Mouse (Mus musculus) right cerebral cortex, postnatal 36 days (tissue): ENCODE results near the gene Apobec2.
A peak's percentile ranks its signal among the peaks of the same experiment; 100 is the strongest.

Experiments used
- DNase-seq, 2 experiments: peaks; one replicate each; pipeline ENCODE4 v3.0.0; 2022; ENCODE audit warnings: low spot score in 2 of 2, mixed read lengths in 1 of 2

Apobec2 gene

DNA sequence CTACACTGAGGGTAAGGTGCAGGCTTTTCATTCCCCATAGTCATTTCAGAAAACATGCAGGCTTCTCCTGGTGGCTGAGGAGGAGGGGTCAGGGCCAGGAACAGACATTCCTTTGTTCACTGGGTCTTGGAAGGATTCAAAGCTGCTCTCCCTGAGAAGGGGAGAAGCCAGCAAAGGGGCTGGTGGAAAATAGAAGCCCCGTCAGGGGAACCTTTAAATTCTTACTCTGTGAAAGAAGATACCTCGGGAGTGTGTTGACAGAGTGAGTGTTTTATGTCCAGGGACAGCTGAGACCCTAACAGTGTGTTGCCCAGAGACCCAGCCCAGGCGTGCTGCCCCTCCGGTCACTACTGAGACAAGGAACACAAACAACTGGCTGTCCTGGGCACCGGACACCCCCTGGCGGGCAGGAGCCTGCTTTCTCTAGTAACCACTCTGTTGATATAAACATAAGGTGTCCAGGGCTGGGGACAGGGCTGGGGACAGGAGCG is 4.7 kb upstream of the Apobec2 start:
- no peak for DNase-seq

DNA sequence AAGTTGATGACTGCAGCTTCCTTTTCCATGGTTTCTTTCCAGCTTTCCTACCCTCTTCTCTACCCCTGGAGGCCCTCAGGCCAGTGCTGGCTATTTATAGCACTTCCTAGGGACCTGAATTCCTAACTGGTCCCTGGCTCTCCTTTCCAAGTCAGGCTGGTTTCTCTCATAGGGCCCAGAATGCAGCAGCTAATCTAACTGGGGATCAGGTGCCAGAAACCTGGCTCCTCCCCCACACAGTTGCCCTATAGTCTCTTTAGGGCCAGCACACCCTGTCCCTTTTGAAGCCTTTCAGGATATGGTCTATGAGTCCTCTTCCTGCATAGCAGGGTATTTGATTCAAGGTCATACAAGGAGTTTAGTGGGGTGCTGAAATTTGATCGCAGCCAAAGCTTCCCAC is 3.8 kb upstream of the Apobec2 start:
- DNase-seq, result no peak

DNA sequence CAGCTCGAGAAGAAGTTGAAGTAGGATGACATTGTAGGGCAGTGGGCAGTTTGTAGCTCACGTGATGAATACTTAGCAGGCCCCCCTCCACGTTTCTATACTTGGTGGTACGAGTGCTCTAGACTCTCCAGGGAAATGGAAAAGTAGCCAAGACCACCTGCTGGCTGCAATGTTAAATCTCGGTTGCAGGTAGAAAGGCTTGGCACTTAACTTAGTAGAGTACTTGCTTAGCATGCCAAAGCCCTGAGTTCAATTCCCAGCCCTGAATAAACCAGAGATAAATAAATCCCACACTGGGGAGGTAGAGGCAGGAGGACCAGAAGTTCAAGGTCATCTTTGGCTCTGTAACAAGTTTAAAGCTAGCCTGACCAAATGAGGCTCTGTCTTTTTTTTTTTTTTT is 1.7 kb upstream of the Apobec2 start:
- DNase-seq, result no peak

DNA sequence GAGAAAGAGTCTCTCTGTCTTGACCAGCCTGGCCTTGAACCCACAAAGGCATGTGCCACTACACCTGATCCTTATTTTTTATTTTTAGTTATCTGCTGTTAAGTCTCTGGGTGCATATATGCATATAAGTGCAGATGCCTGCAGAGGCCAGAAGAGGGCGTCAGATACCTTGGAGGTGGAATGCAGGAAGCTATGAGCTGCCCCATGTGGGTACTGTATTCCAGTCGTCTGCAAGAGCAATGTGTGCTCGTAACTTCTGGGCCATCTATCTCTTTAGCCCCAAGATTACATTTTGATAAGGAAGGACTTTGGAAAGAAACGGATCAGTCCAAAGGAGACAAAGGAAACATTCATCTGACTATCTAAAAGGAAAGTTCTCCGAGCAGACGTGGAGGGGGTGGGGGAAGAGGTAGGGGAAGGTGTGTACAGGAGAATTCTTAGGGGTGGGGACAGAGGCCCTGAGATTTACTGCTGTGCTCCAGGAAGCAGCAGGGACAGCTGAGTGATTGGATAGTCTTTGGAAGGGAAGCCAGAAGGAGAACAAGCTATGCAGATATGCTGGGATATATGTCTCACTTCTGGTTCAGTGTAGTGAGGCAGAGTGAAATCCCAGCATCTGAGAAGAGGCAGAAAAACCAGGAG is 1.1 kb upstream of the Apobec2 start:
- DNase-seq, result no peak

DNA sequence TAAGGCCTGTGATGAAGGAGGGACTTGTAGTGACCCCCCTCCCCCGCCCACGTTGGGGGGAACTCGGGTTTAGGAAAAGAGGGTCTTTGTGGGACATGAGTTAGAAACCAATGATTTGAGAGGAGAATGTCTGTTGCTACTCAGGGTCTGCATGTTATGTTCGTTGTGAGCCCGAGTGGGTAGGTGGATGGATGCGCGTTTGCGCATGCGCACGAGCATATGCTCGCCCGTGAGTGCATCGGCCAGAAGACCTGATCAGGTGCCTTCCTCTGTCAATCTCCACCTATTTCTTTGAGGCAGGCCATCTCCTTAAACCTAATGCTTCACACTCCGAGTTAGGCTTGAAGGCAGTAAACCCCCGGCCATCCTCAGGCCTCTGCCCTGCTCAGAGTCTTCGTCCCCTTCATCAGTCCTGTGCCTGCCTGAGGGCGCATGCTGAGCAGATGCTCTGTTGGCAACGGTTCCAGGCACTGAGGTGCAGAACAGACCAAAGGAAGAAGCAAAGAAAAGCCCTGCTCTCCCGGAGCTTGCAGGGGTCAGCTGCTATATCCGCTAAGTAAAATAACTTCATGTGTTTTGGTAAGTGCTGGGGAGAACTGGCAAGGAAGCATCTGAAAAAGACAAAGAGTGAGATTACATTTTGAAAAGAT is 401 bp upstream of the Apobec2 start:
- no peak for DNase-seq

DNA sequence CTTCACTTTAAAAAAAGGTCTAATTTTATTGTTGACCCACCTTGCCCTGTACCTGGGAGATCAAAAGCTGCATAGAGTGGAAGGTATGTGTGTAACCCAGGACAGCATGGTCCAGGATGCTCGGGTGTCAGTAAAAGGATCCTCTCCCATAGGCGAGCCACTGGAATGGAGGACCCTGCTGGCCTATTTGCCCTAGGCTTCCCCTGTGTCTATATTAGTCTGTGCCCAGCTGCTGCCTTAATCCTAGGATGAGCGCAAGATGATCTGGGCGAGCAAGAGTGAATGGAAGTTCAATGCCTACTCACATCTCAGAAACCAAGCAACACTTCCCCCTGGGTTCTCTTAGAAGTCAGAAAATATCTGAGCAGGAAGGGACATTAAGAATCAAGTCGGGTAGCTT is 1.7 kb downstream of the Apobec2 start:
- DNase-seq, result no peak

DNA sequence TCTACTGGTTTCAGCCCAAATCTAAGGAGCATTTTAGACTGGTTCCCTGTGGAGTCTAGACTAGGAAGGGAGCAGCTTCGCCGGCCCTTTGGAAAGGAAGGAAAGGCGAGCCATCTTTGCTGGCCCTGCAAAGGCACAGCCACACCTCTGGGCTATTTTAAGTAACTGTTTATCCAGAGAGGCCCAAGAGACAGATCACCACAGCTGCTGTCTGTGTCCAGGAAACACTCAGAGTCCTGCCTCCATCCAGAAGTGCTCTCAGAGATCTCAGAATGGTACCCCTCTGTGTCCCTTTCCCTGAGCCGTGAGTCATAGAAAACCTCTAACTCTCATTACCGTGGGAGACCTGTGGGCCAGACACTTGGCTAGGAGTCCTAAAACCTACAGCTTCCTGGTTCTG is 2.3 kb downstream of the Apobec2 start:
- no peak for DNase-seq

DNA sequence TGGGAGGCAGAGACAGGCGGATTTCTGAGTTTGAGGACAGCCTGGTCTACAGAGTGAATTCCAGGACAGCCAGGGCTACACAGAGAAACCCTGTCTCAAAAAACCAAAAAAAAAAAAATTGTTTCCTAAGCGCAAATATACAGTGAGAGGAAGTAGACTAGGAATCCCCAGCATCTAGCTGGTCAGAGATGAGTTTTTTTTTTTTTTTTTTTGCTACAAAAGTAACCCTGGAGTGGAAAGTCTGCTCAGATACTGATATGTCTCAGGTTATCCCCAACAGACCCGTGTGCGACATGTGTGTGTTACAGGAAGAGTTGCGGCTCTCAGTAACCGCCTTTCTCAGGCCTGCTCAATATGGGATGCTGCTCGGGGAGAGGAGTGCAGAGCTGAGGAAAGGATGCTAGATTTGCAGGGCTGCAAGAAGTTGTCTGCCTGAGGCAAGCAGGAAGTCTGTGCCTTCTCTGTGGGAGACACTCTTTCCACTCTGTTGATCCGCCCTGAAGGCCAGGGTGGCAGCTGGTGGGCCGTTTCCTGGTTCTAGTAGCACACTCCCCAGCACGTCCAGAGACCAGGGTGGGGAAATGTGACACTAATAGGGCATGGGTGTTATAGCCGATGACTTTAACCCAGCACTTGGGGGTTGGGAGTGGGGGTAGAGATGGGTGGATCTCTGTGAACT is 4.7 kb downstream of the Apobec2 start:
- DNase-seq, result no peak

DNA sequence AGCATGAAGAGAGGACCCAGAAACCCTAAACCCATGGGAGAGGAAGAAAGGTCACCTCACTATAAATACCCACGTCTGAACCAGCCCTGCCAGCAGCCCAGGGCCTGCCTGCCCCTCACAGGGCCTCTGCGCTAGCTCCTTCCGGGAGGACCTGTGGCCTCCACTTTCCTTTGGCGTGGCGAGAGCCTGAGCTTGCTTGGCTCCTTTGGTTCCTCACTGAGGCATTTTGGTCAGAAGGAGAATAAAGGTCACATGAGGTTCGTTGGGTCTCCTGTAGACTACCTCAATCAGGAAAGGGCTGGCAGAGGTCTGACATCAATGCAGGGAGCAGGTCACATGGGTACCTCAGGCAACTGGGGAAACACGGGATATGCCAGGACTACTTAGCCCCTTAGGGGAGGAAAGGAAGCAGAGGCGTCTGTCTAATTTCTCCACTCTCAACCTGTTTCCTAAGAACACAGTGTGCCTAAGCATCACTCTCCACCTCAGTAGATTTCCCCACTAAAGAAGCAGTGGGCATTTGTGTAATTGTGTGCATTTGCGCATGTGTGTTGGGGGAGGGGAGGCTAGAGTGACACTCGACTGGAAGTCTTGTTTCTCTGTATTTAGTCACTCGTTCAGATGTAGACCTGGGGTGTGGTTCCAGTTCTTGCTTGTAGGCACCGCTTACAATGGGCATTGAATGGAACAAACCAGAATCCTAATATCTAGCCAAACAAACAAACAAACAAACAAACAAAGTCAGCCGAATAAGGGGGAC is 5.6 kb downstream of the Apobec2 start:
- no peak for DNase-seq

DNA sequence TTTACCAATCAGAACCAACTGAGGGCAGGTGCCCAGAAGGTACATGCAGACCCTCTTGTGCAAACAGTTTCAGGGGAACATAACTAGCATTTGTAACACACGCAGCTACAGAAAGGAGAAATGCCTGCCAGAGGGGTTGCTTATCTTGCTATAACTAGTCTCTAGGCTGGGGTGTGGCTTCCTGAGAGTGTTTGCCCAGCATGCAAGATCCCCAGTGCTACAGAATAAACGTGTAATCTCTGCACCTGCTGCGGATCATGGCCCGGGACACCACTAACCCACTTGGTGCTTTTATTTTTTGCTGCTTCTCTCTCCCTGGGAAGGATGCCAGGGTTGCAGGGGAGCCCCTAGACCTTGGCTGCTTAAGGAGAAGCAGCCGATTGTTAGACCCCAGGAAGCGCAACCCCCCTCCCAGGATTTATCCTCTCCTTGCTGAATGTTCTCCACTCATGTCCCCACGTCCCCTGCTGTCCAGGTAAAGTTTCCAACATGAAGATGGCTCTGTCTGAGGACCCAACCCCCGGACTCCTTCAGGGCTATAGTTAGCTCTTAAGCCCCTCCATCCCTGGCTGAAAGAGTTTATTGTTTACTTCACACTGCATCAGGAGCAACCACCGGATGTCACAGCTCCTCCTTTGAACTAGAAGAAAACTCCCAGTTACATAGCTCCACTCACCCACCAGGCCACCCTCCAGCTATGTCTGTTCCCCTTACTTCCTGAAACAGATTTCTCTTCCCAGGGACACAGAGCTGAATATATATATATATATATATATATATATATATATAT is 6.7 kb downstream of the Apobec2 start:
- no peak for DNase-seq

DNA sequence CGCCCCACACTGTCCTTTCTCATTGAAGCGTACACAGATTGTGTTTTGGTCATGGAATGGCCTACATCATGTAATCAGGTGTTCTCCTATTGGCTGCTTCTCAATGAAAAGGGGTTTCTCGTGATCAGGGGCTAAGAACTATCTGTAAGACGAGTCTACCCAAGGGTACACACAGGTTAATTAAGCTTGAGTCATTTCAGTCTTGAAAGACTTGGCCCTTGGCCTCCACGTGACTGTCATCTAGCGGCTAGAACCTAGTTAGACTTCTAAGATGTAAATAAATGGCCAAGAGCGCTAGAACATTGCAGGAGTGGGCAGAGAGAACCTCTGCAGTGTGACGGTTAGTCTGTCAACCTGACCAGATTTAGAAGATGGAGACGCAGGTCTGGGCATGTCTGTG is 8.5 kb downstream of the Apobec2 start:
- no peak for DNase-seq

DNA sequence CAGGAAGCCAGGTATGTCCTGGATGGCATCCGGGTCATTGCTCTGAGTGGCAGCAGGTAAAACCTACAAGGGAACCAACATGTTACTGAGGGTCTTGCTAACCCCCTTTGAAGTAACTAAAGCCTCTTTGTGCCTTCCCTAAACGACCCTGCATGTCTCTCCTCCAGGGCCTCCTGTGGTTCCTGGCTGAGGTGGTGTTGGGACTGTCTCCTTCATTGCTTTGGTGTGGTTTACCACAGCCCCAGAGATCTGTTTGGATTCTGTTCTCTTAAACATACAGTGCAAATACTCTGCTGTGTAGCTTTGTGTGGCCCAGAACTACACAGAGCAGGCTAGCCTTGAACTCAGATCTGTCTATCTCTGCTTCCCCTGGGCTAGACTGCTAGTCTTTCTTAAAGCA is 13.2 kb downstream of the Apobec2 start:
- no peak for DNase-seq

DNA sequence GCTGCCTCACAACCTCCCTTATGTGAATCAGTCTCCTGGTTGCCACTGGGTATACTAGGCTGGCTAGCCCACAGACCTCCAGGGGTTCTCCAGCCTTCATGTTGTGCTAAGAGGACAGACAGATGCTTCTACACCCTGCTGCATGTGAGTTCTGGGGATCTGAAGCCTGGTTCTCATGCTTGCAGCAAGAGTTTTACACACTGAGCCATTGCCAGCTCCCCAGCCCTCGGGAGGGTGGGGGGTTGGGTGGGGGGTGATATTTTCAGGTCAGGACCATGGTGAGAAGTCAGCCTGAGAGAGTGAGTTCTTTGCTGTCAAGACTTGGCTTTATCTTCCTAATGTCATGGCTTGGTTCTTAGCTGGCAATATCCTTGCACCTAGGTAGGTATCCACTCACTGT is 13.9 kb downstream of the Apobec2 start:
- no peak for DNase-seq

DNA sequence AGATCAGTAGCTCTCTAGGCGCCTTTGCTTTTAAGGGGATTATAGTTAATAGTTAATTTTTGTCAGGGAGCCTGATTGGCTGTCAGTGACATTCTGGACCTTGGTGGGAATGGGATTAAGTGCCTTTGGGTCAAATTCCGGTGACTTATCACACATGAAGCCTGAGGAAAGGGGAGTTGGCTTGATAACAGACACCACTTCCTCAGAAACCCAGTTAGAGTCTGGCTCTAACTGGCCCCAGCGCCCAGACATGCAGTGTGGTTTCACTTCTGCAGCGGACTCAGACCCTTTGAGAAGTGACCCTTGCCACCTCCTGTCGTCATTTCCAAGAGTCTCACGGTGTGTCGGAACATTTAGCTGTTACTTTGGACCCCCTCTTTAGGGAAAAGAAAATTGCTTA is 14.6 kb downstream of the Apobec2 start:
- DNase-seq, result no peak

DNA sequence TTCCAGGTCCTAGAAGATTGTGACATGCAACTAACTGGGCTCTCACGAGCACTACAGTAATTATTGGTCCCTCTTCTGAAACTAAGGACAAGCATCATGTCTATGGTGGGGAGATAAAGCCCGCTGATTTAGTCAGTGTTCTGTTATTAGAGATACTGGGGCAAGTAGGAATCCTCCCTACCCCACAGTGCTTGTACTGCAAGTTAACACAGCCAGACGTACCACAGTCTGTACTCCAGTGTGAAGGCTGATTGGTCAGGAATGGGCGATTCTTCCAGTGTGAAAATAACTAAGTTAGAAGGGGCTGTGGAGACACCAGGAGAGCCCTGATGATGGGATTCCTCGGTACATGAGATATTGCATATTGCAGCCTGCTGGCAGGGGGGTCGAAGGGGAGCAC is 15.2 kb downstream of the Apobec2 start:
- DNase-seq, result no peak

DNA sequence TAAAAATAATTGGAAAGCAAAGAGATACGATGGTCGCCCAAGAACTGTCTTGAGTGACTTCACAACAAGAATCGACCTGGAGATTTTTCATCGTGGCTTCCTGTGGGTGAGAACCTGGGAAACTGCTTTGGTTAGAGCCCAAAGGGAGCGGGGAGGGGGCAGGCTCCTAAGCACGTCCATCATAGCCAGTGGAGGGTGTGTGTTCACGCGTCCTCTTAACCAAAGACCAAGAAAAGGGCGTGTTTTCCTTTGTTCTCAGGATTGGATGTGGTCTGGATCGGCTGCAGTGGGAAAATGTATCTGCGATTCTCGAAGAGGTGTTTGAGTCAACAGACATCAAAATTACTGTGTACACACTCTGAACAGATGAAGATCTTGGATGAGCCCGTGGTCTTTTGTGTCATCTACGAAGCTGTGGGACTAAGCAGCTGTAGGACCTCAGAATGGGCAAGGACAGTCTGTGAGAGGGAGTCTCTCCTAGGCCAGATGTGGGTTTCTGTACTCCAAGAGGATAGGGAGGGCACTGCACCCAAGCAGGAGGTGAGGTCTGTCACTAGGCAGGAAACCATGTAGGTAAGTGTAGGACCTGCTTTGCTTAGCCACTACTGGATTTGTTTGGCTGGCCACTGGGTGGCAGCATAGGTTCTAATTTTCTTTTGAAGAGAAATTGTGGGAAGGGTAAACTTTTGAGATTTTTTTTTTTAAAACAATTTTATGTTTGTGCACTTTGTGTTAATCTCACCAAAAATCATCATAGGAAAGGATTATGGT is 16.1 kb downstream of the Apobec2 start:
- no peak for DNase-seq

DNA sequence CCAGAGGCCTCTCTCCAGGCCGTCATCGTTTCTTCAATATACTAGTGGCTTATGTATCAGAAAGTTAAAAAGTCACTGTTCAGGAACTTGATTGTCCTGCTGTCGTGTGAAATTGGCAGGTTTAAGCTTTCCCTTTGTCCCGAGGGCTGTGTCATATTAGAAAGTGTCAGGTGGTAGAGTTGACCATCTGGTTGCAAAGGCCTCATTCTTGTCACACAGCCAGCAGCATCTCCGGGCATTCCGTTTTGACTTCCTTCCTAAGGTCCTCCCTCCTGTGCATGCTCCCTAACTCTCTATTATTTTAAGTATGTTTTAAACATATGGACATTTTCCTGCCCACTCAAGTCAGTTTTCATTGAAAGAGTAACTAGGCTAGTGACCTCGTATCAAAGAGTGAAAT is 16.7 kb downstream of the Apobec2 start:
- DNase-seq, result no peak

DNA sequence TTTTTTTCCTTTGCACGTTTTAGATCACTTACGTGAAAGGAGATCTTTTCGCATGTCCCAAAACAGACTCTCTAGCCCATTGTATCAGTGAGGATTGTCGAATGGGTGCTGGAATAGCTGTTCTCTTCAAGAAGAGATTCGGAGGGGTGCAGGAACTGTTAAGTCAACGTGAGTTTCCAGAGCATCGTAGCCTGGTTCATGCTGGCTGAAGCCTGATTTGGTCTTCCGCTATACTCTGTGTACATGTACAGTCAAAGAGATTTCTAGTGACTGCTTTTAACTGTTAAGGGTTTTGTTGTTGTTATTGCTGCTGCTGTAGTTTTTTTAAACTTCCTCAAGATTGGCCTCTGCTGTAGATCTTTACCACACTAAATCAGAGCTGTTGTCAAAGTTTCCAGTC is 21.5 kb downstream of the Apobec2 start:
- no peak for DNase-seq

DNA sequence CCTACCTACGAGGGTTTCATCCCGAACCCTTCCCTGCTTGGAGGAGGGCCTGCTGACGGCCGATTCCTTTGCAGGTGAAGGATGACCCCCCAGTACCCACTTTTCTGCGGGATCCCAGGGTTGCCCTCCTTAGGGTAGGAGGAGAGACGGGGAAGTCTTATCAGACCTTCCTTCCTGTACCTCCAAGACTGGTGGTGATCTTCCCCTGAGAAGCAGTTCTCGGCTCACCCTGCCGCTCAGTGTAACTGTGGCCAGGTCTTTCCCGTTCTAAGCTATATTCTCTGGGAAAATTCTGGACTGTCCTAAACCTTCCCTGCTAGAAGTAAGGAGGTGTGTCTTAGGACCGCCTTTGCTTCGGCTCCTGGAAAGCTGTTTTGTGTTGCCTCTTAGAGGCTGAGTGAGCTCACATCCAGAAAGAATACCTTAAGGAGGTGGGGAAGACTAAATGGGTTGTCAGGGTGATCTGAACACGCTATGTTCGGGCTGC is 22.4 kb downstream of the Apobec2 start:
- DNase-seq, result no peak

DNA sequence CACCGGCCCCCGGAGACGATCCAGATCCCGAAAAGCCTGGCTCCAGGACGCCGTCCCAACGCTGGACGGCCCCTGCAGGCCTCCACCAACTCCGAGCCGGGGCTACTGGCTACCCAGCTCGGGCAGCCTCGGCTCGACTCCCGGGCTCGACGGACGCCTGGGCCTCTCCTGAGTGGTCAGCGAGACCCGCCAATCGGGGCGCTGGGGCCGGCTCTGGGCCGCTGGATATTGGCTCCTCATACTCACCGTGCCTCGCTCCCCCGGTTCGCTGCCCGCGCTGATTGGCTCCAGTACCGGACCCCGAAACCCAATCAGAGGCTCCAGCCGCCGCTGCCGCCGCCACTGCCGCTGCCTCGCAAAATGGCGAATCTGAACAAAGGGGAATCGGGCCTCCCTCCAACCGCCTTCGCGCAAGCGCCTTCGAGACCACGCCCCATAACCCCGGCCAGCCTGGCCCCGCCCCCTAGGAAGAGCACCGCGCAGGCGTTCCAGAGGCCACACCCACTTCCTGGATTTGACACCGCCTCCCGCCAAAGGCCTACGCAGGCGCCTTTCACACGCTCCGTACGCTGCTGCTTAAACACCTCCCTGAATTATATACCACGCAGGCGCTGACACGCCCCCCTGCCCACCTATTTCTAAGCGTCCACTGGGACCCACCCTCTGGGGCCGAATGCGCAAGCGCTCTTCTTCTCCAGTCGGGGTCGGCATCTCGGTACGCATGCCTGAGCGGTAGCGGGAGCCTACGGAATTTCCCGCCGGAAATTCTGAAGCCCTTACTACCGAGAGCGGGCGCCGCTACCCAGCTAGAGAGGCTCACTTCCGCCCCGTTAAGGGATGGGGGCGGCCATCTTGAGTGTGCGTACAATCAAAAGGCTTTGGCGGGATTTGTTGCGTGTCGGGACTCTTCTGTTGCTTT is 23.1 kb downstream of the Apobec2 start, which contains the start of the genes Nfya and Oard1:
Nfya (minus strand) TSS at position 527 of the 919 bp plus-strand sequence.
Oard1 (plus strand) TSS at position 635 of the 919 bp plus-strand sequence.
- DNase-seq, result peak; percentile 99
